Mouse (Mus musculus) heart, embryonic 11.5 days (tissue): ENCODE data around the gene Mob3c. TPM values are rescaled to one million over a fixed set of nuclear protein-coding genes. Genes with fewer than 3 reads are reported as not detected.

Experiments used
- polyA plus RNA-seq: library from polyadenylated mRNA; unstranded; fragments of >200 nt; fragmentation: Nextera tagmentation; extraction: Ambion mirVana; gene quantifications from 2 replicates; pipeline ENCODE4 v1.2.1, GENCODE M21; 2014

Gene Mob3c
- polyA plus RNA-seq, 1 experiment from 2014 or later, result 6.5 TPM

Other genes starting within 250 kb of the Mob3c start
- not detected in 2 replicates for gene Cyp4a32, start 227.1 kb upstream of the Mob3c start, polyA plus RNA-seq
- gene Cyp4b1, start 180.4 kb upstream of the Mob3c start, polyA plus RNA-seq, result 0.53 and 0.83 TPM in 2 replicates
- 42.8 and 43.2 TPM in 2 replicates for gene Efcab14, start 90.3 kb upstream of the Mob3c start, polyA plus RNA-seq
- gene Tex38, start 47.1 kb upstream of the Mob3c start, polyA plus RNA-seq, result 0.28 and 0.34 TPM in 2 replicates
- gene Atpaf1, start 43.3 kb upstream of the Mob3c start, polyA plus RNA-seq, result 77.7 and 77.9 TPM in 2 replicates
- 16.0 and 18.8 TPM in 2 replicates for gene Mknk1, start 11.1 kb downstream of the Mob3c start, polyA plus RNA-seq
- gene Kncn, start 56.3 kb downstream of the Mob3c start, polyA plus RNA-seq, result not detected in 2 replicates
- gene 6430628N08Rik, start 62.6 kb downstream of the Mob3c start, polyA plus RNA-seq, result not detected in 2 replicates
- gene Dmbx1, start 111.8 kb downstream of the Mob3c start, polyA plus RNA-seq, result not detected in 2 replicates
- gene Faah, start 189.8 kb downstream of the Mob3c start, polyA plus RNA-seq, result 0.94 and 1.1 TPM in 2 replicates
- 25.9 and 27.8 TPM in 2 replicates for gene Nsun4, start 225.8 kb downstream of the Mob3c start, polyA plus RNA-seq
- 941 and 954 TPM in 2 replicates for gene Uqcrh, start 247.0 kb downstream of the Mob3c start, polyA plus RNA-seq
- gene Lrrc41, start 247.2 kb downstream of the Mob3c start, polyA plus RNA-seq, result 61.0 and 61.3 TPM in 2 replicates